Mouse (Mus musculus): ENCODE results near the gene Tas2r140. TPM values are rescaled to one million over a fixed set of nuclear protein-coding genes. Genes with fewer than 3 reads are reported as not detected.

The Tas2r140 gene
- total RNA-seq (2014; rRNA removed) (not detected in 2 replicates), polyA plus RNA-seq (2015; fragmentation: Nextera tagmentation; extraction: Ambion mirVana) (not detected in 2 replicates)

DNA sequence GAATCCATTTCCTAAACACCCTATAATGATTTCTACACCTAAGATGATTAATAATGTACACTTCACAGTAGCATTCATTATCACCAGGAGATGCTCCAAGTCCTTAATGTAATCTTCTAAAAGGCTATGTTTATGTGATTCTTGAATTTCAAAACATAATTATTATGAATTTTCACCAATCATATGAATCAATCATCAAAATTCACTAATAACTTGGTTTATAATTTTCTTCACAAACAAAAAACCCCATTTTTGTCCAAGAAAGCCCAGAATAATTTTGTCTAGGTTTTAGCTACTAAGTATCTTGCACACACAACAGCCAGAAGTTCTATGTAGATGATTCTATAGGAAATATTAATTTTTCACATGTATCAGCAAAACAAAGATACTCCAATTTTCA, at the start of gene Tas2r140:
Gene Tas2r140, minus strand, starts transcription at position 101 of the 400 bp plus-strand sequence.
- no peak for DNase-seq (ENCODE audit: low spot score)
- H3K27ac ChIP-seq (ENCODE audit: low read depth, low read length): no peak within 1 kb of the TSS
- no peak for TF ChIP-seq CTCF (IDR thresholded peaks at IDR 0.05)
- no peak within 1 kb of the TSS for H3K4me3 ChIP-seq (ENCODE audit: low read depth, low read length)
- H3K27me3 ChIP-seq (ENCODE audit: insufficient read depth, low read length): no peaks in the 10 kb centered on the region
- ATAC-seq (ENCODE audit: low FRiP score): no peak
- no peak within 1 kb of the TSS for H3K9ac ChIP-seq (replicated peaks; ENCODE audit: low read length, poor library complexity, severe bottlenecking)
- H3K36me3 ChIP-seq (ENCODE audit: insufficient read depth, low read length): no peaks in the 10 kb centered on the region
- H3K9me3 ChIP-seq (ENCODE audit: low read length): no peaks in the 10 kb centered on the region
- H3K4me1 ChIP-seq (ENCODE audit: insufficient read depth, low read length): no peaks in the 10 kb centered on the region
- H3K4me2 ChIP-seq (ENCODE audit: low read depth, low read length, poor library complexity, severe bottlenecking): no peak within 1 kb of the TSS

DNA sequence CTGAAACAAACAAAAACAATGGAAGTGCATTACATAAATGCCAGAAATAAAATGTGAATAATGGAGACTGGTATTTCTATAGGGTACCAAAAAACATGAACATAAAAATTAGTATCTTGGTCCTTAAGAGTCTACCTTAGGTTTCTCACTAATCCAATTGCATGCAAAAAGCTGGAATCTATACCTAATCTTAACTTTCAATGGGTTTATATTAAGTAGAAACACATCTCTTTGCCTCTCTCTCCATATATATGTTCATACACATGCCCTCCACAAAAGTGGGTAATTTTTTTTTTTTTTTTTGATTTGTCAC, 48.9 kb upstream of the Tas2r140 start, which contains the start of gene Smim10l1:
Gene Smim10l1, plus strand, starts transcription at position 301 of the 313 bp plus-strand sequence.
- Histone ChIP-seq H3K4me2 (ENCODE audit: low read depth, low read length, poor library complexity, severe bottlenecking) (peak within 1 kb of the TSS; percentile 53), H3K4me3 (ENCODE audit: low read depth, low read length) (peak within 1 kb of the TSS; percentile 76), H3K9me3 (ENCODE audit: low read length) (no peaks in the 10 kb centered on the region), H3K9ac (replicated peaks; ENCODE audit: low read length, poor library complexity, severe bottlenecking) (peak within 1 kb of the TSS; percentile 98), H3K4me1 (ENCODE audit: insufficient read depth, low read length) (no peaks in the 10 kb centered on the region), H3K27ac (ENCODE audit: low read depth, low read length) (peak within 1 kb of the TSS; percentile 100), H3K27me3 (ENCODE audit: insufficient read depth, low read length) (no peaks in the 10 kb centered on the region), H3K36me3 (ENCODE audit: insufficient read depth, low read length) (no peaks in the 10 kb centered on the region)
- TF ChIP-seq CTCF (IDR thresholded peaks at IDR 0.05): no peak
- no peak for ATAC-seq (ENCODE audit: low FRiP score)
- no peak for DNase-seq (ENCODE audit: low spot score)

DNA sequence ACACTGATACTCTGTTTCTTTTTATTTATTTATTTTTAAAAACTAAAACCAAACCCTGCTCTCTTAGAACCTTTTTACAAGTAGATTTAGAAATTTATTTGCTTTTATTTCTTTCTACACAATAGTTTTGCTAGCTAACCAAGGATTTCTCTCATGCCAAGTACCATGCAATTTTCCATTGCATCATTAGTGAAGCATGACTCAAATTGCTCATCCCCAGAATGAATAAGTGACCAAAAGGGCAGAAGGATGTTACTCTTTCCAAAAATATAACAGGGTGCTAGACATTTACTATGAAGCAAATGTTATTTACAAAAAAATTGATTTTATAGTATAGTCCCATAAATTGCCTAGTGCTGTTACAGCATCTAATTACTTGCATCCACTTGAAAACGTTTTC, 46.8 kb upstream of the Tas2r140 start:
- Histone ChIP-seq H3K27ac (ENCODE audit: low read depth, low read length) (no peak overlapping the region), H3K27me3 (ENCODE audit: insufficient read depth, low read length) (no peaks in the 10 kb centered on the region), H3K4me2 (ENCODE audit: low read depth, low read length, poor library complexity, severe bottlenecking) (no peak overlapping the region), H3K9ac (replicated peaks; ENCODE audit: low read length, poor library complexity, severe bottlenecking) (no peak overlapping the region), H3K36me3 (ENCODE audit: insufficient read depth, low read length) (no peaks in the 10 kb centered on the region), H3K4me1 (ENCODE audit: insufficient read depth, low read length) (no peaks in the 10 kb centered on the region), H3K9me3 (ENCODE audit: low read length) (no peaks in the 10 kb centered on the region), H3K4me3 (ENCODE audit: low read depth, low read length) (no peak overlapping the region)
- WGBS: 56% methylated on average over 1 of the region's 1 CpGs
- no peak for TF ChIP-seq CTCF (IDR thresholded peaks at IDR 0.05)
- no peak for ATAC-seq (ENCODE audit: low FRiP score)
- no peak for DNase-seq (ENCODE audit: low spot score)

DNA sequence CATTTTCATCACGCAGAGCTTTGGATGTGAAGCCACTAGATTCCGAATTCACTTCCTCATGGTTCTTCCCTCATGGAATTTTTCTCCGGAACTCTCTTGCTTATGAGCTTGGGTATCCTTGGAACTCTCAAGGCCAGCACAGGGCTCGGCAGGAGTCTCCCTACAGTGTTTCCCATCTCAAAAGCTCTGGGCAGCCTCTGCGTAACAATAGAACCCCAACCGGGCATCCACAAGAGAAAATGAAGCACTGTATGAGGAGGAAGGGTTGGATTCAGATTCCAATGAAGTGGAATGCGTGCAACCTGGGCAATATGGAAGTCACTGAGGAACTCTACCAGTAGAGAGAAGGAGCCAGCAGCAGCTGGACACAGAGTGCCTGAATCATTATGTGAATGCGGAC, 36.6 kb upstream of the Tas2r140 start:
- WGBS: 79% methylated on average over 8 of the region's 8 CpGs
- Histone ChIP-seq H3K9ac (replicated peaks; ENCODE audit: low read length, poor library complexity, severe bottlenecking) (no peak overlapping the region), H3K4me2 (ENCODE audit: low read depth, low read length, poor library complexity, severe bottlenecking) (no peak overlapping the region), H3K27ac (ENCODE audit: low read depth, low read length) (no peak overlapping the region), H3K36me3 (ENCODE audit: insufficient read depth, low read length) (no peaks in the 10 kb centered on the region), H3K4me3 (ENCODE audit: low read depth, low read length) (no peak overlapping the region), H3K4me1 (ENCODE audit: insufficient read depth, low read length) (no peaks in the 10 kb centered on the region), H3K9me3 (ENCODE audit: low read length) (no peaks in the 10 kb centered on the region), H3K27me3 (ENCODE audit: insufficient read depth, low read length) (no peaks in the 10 kb centered on the region)
- DNase-seq (ENCODE audit: low spot score): no peak
- TF ChIP-seq CTCF (IDR thresholded peaks at IDR 0.05): no peak
- ATAC-seq (ENCODE audit: low FRiP score): no peak

DNA sequence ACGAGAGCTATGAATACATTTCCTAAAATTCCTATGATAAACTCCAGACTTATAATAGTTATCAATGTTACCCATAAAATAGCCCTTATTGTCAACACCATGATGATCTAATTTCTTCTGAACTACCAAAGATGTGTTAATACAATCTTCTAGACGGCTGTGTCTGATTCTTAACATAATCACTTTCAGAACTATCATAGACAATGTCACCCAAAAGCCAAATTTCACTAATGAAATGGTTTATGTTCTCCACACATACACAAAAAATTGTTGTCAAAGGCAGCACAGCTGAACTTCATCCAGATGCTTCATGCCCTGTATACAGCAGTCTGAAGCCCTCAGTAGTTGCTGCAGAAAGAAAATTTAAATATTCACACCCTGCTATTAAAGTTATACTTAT, 18.6 kb downstream of the Tas2r140 start, which contains the start of gene Tas2r103:
Gene Tas2r103, minus strand, starts transcription at position 101 of the 400 bp plus-strand sequence.
- no peak for ATAC-seq (ENCODE audit: low FRiP score)
- H3K4me2 ChIP-seq (ENCODE audit: low read depth, low read length, poor library complexity, severe bottlenecking): no peak within 1 kb of the TSS
- 88% methylated on average over 2 of the region's 2 CpGs for WGBS
- H3K36me3 ChIP-seq (ENCODE audit: insufficient read depth, low read length): no peaks in the 10 kb centered on the region
- no peaks in the 10 kb centered on the region for H3K9me3 ChIP-seq (ENCODE audit: low read length)
- no peak for DNase-seq (ENCODE audit: low spot score)
- no peak for TF ChIP-seq CTCF (IDR thresholded peaks at IDR 0.05)
- H3K27ac ChIP-seq (ENCODE audit: low read depth, low read length): no peak within 1 kb of the TSS
- no peak within 1 kb of the TSS for H3K9ac ChIP-seq (replicated peaks; ENCODE audit: low read length, poor library complexity, severe bottlenecking)
- H3K4me1 ChIP-seq (ENCODE audit: insufficient read depth, low read length): no peaks in the 10 kb centered on the region
- H3K4me3 ChIP-seq (ENCODE audit: low read depth, low read length): no peak within 1 kb of the TSS
- no peaks in the 10 kb centered on the region for H3K27me3 ChIP-seq (ENCODE audit: insufficient read depth, low read length)

Other genes starting within 250 kb of the Tas2r140 start
- not detected in 2 replicates for gene Tas2r123, start 208.7 kb downstream of the Tas2r140 start, total RNA-seq (2014; rRNA removed)
- gene Tas2r123, start 208.7 kb downstream of the Tas2r140 start, polyA plus RNA-seq (2015; fragmentation: Nextera tagmentation; extraction: Ambion mirVana): not detected in 2 replicates
- gene Tas2r116, start 200.4 kb downstream of the Tas2r140 start, total RNA-seq (2014; rRNA removed): not detected in 2 replicates
- not detected in 2 replicates for gene Tas2r116, start 200.4 kb downstream of the Tas2r140 start, polyA plus RNA-seq (2015; fragmentation: Nextera tagmentation; extraction: Ambion mirVana)
- not detected in 2 replicates for gene Tas2r110, start 187.8 kb downstream of the Tas2r140 start, total RNA-seq (2014; rRNA removed)
- not detected in 2 replicates for gene Tas2r110, start 187.8 kb downstream of the Tas2r140 start, polyA plus RNA-seq (2015; fragmentation: Nextera tagmentation; extraction: Ambion mirVana)
- not detected in 2 replicates for gene Tas2r113, start 162.8 kb downstream of the Tas2r140 start, total RNA-seq (2014; rRNA removed)
- not detected in 2 replicates for gene Tas2r113, start 162.8 kb downstream of the Tas2r140 start, polyA plus RNA-seq (2015; fragmentation: Nextera tagmentation; extraction: Ambion mirVana)
- not detected in 2 replicates for gene Tas2r125, start 146.2 kb downstream of the Tas2r140 start, total RNA-seq (2014; rRNA removed)
- gene Tas2r125, start 146.2 kb downstream of the Tas2r140 start, polyA plus RNA-seq (2015; fragmentation: Nextera tagmentation; extraction: Ambion mirVana): not detected in 2 replicates
- gene Tas2r129, start 104.7 kb downstream of the Tas2r140 start, total RNA-seq (2014; rRNA removed): not detected in 2 replicates
- gene Tas2r129, start 104.7 kb downstream of the Tas2r140 start, polyA plus RNA-seq (2015; fragmentation: Nextera tagmentation; extraction: Ambion mirVana): not detected in 2 replicates
- not detected in 2 replicates for gene Tas2r131, start 97.9 kb downstream of the Tas2r140 start, total RNA-seq (2014; rRNA removed)
- gene Tas2r131, start 97.9 kb downstream of the Tas2r140 start, polyA plus RNA-seq (2015; fragmentation: Nextera tagmentation; extraction: Ambion mirVana): not detected in 2 replicates
- gene Tas2r109, start 74.9 kb downstream of the Tas2r140 start, total RNA-seq (2014; rRNA removed): not detected in 2 replicates
- gene Tas2r109, start 74.9 kb downstream of the Tas2r140 start, polyA plus RNA-seq (2015; fragmentation: Nextera tagmentation; extraction: Ambion mirVana): not detected in 2 replicates
- not detected in 2 replicates for gene Tas2r103, start 18.7 kb downstream of the Tas2r140 start, total RNA-seq (2014; rRNA removed)
- gene Tas2r103, start 18.7 kb downstream of the Tas2r140 start, polyA plus RNA-seq (2015; fragmentation: Nextera tagmentation; extraction: Ambion mirVana): not detected in 2 replicates
- gene Smim10l1, start 49.1 kb upstream of the Tas2r140 start, total RNA-seq (2014; rRNA removed): 185 and 229 TPM in 2 replicates
- gene Smim10l1, start 49.1 kb upstream of the Tas2r140 start, polyA plus RNA-seq (2015; fragmentation: Nextera tagmentation; extraction: Ambion mirVana): 149 and 160 TPM in 2 replicates
- gene 5530400C23Rik, start 236.4 kb upstream of the Tas2r140 start, total RNA-seq (2014; rRNA removed): not detected in 2 replicates
- gene 5530400C23Rik, start 236.4 kb upstream of the Tas2r140 start, polyA plus RNA-seq (2015; fragmentation: Nextera tagmentation; extraction: Ambion mirVana): not detected in 2 replicates